Mouse (Mus musculus): ENCODE data around the gene Hadh. TPM values are rescaled to one million over a fixed set of nuclear protein-coding genes. Genes with fewer than 3 reads are reported as not detected.

Gene Hadh
- 10 to 100 TPM; 19.3 to 25.7 TPM for total RNA-seq (2023)

GRCm38 (mm10) chr3:131271559-131272373 is at the start of gene Hadh:
Gene Hadh (minus strand): TSS chr3:131272101.

DNA sequence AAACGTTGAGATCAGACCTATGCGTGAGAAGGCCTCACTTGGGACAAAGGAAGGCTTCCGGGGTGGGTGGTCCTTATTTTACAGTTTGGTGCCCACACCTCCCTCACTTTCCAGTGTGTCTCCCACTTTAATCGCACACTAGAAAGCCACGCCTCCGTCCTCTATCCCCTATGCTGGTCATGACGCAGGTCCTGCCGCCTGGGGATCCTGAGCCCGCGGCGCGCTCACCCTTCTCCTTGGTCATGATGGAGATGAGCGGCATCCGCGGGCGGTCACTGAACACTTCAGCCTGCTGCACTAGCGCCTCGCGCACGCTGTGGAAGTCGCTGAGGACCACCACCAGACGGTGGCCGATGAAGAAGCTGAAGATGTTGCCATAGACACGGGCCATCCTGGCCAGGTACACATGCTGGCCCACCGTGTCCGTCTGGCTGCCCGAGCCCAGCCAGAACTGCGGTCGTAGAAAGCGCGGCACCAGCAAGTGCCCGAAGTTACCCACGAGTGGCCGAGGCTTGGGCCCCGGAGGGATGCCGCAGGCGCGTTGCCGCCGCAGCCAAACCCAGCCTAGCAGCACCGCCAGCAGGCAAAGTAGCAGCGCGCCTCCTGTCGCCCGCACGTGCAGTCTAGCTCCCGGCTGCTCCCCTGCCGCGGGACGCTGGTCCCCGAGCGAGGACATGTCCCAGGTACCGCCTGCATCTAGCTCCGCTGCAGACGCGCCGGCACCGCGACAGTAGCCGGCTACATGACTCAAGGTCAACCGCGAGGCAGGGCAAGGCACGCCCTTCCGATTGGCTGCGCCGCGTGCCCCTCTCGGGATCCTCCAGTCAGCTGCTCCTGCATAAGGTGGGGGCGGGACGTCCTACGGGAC is 30.8 kb upstream of the Hadh start, which contains the start of gene Cyp2u1:
TSS of gene Cyp2u1 (minus strand) at position 776 of the 868 bp plus-strand sequence.

Other genes starting within 250 kb of the Hadh start
- 1 to 10 TPM; 1.5 to 1.7 TPM for gene Lef1, start 161.6 kb downstream of the Hadh start, total RNA-seq (2023)
- gene Cyp2u1, start 31.1 kb upstream of the Hadh start, total RNA-seq (2023), result 1 to 10 TPM in 1 of 2 experiments, under 1 TPM in 1; 1.00 to 1.7 TPM
- gene Sgms2, start 219.3 kb upstream of the Hadh start, total RNA-seq (2023), result 10 to 100 TPM; 44.2 to 49.8 TPM